Mouse (Mus musculus) c-Kit-positive CD71-positive TER-119-positive erythroid progenitor cells, embryonic 14.5 days (primary cell): ENCODE data around the gene Esf1.
"Not testable (repeated sequence)": the region's sequence is repeated elsewhere in the genome, so short reads cannot be mapped to it uniquely, and the experiment has no call there.

Experiments used
- DNase-seq: peaks from one replicate; pipeline ENCODE4 v3.0.0-alpha.2; 2013; ENCODE audit warnings: low spot score

Esf1 gene

GRCm38 (mm10) chr2:140096034-140096433 is 74.3 kb downstream of the Esf1 start:
- no peak for DNase-seq

GRCm38 (mm10) chr2:140093433-140093832 is 76.9 kb downstream of the Esf1 start:
- DNase-seq, result no peak

- no peak for DNase-seq
These were observed 86.1 kb downstream of the Esf1 start for GRCm38 (mm10) chr2:140084245-140084644.

GRCm38 (mm10) chr2:140080747-140081577 is 89.4 kb downstream of the Esf1 start:
- no peak for DNase-seq

GRCm38 (mm10) chr2:140079284-140079683 is 91.1 kb downstream of the Esf1 start:
- not testable (repeated sequence) for DNase-seq

GRCm38 (mm10) chr2:140078600-140079280 is 91.6 kb downstream of the Esf1 start:
- DNase-seq, result no peak

GRCm38 (mm10) chr2:140077476-140077875 is 92.9 kb downstream of the Esf1 start:
- no peak for DNase-seq

GRCm38 (mm10) chr2:140075150-140075549 is 95.2 kb downstream of the Esf1 start:
- no peak for DNase-seq
